Mouse (Mus musculus) limb, embryonic 14.5 days (tissue): ENCODE data around the gene Zbtb20. TPM values are rescaled to one million over a fixed set of nuclear protein-coding genes. Genes with fewer than 3 reads are reported as not detected.
A peak's percentile ranks its signal among the peaks of the same experiment; 100 is the strongest.

Experiments used
- ATAC-seq: fragments of 200-750 bp; cut with Nextera tagmentation; 2 replicates; pipeline ENCODE4 v1.8.0; 2017; ENCODE audit warnings: low read depth, moderate number of reproducible peaks, moderate TSS enrichment; ENCODE audit not compliant: low FRiP score
- DNase-seq: peaks from one replicate; pipeline ENCODE4 v3.0.0-alpha.2; 2015; ENCODE audit warnings: low spot score
- H3K27ac ChIP-seq: fragments of 300-500 bp; sonication (generic); replicated peaks from 2 replicates; pipeline ENCODE4 v1.5.1; 2014; ENCODE audit warnings: low read depth, mild to moderate bottlenecking, low read length, moderate library complexity, mixed read lengths
- H3K27me3 ChIP-seq: fragments of 300-500 bp; sonication (generic); 2 replicates; pipeline ENCODE4 v1.6.1; 2014; ENCODE audit warnings: low read length, mixed read lengths; ENCODE audit not compliant: control insufficient read depth, insufficient read depth
- H3K36me3 ChIP-seq: fragments of 300-500 bp; sonication (generic); 2 replicates; pipeline ENCODE4 v1.6.1; 2014; ENCODE audit warnings: mild to moderate bottlenecking, low read length, moderate library complexity, mixed read lengths; ENCODE audit not compliant: control insufficient read depth, insufficient read depth
- H3K4me1 ChIP-seq: fragments of 300-500 bp; sonication (generic); 2 replicates; pipeline ENCODE4 v1.6.1; 2014; ENCODE audit warnings: antibody characterized with exemption, low read length, mixed read lengths; ENCODE audit not compliant: control insufficient read depth, insufficient read depth
- H3K4me2 ChIP-seq: fragments of 300-500 bp; sonication (generic); replicated peaks from 2 replicates; pipeline ENCODE4 v1.6.1; 2014; ENCODE audit warnings: low read depth, mild to moderate bottlenecking, low read length, moderate library complexity; ENCODE audit not compliant: severe bottlenecking
- H3K4me3 ChIP-seq: fragments of 300-500 bp; sonication (generic); replicated peaks from 2 replicates; pipeline ENCODE4 v1.5.1; 2014; ENCODE audit warnings: low read length
- H3K9ac ChIP-seq: fragments of 300-500 bp; sonication (generic); 2 replicates; pipeline ENCODE4 v1.6.1; 2014; ENCODE audit warnings: mild to moderate bottlenecking, low read depth, low read length, moderate library complexity; ENCODE audit not compliant: severe bottlenecking
- H3K9me3 ChIP-seq: fragments of 300-500 bp; sonication (generic); 2 replicates; pipeline ENCODE4 v1.6.1; 2016; ENCODE audit warnings: low read length; ENCODE audit not compliant: control insufficient read depth
- POLR2A ChIP-seq: fragments of 200-500 bp; IDR thresholded peaks from 2 replicates; pipeline ENCODE4 v1.8.0; 2012; ENCODE audit warnings: inconsistent platforms, mild to moderate bottlenecking, moderate library complexity, borderline replicate concordance; ENCODE audit not compliant: insufficient read depth, insufficient read length; ENCODE audit errors: extremely low read depth
- WGBS: fragments of 180-500 bp; shearing (Covaris S2); extraction: QIAGEN DNeasy Blood & Tissue Kit; methylation state at CpG from one replicate; pipeline ENCODE4 v1.1.7; 2014; 5-methylcytosine and 5-hydroxymethylcytosine counted together
- polyA plus RNA-seq, 2 experiments: library from polyadenylated mRNA; depleted of rRNA in 1 of 2; stranded (reverse) in 1 of 2; unstranded in 1 of 2; fragments of >200 nt; fragmentation: Nextera tagmentation in 1 of 2; extraction: Ambion mirVana in 1 of 2; gene quantifications; 2 replicates each; pipeline versions ENCODE4 v1.2.1 to v1.2.3; 2012 to 2014

Gene Zbtb20
- polyA plus RNA-seq, 2 experiments = 2.5 to 17.6 TPM

DNA sequence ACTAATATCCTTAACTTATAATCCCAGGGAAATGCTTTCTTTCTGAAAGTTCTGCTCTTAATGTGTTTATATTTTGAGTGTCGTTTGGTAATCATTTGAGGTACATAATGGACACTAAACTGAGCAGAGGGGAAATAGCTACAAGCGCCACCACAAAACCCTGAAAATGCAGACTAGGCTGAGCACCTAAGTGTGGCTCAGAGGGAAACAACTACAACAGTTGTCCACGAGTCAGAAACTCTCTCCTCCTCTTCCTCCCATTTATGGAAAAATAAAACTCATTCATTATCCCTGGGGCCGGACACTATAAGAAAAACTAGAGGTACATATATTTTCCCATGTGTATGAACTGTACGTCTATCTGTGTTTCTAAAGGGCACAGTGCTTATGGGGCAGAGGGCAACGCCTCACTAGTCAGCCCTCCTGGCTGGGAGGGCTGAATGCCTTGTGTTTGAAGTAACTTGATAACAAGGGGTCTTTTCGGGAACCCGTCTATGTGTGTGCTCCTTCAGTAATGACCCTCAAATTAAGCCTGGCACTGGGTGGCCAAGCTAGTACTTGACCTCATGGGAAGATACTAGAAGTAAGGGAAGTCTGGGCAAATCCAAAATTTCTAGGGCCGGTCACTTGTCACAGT lies 629.8 kb downstream of the Zbtb20 start:
- Histone ChIP-seq H3K9ac (no peak overlapping the region), H3K36me3 (no peaks in the 10 kb centered on the region), H3K4me3 (no peak overlapping the region), H3K4me1 (peaks cover 15% of the 10 kb centered on the region), H3K4me2 (no peak overlapping the region), H3K9me3 (no peaks in the 10 kb centered on the region), H3K27ac (no peak overlapping the region), H3K27me3 (no peaks in the 10 kb centered on the region)
- no peak for TF ChIP-seq POLR2A
- DNase-seq = no peak
- no peak for ATAC-seq
- 49% methylated on average over 9 of the region's 9 CpGs for whole genome bisulfite sequencing

DNA sequence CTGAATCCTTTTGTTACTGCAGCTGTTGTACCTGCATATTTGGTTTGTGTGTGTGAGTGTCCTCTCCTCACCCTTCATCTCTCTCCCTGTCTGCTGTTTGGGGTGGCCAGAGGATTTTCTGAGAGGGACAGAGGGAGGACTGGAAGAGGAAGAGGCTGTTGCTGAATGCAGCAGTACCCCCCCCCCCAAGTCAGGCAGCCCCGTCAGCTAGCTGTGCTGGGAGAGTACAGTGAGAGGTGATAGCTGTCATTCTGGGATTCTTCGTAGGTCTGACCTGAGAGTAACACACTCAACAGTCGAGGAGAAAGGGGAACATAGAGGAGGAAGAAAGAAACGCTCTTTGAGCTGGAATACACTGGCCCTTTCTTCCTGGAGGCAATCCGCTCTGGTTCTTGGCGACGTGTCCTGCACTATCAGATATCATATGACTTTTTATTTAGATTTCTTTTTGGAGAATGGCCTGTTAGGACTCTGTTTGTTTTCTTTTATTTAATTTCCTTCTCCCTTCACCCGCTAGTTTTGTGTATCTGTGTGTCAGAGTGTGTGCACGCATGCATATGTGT lies 630.6 kb downstream of the Zbtb20 start:
- no peaks in the 10 kb centered on the region for H3K27me3 ChIP-seq
- H3K4me3 ChIP-seq = no peak overlapping the region
- no peaks in the 10 kb centered on the region for H3K36me3 ChIP-seq
- H3K9me3 ChIP-seq = no peaks in the 10 kb centered on the region
- DNase-seq (no peak), ATAC-seq (no peak)
- peaks cover 15% of the 10 kb centered on the region for H3K4me1 ChIP-seq
- no peak overlapping the region; the same call in 1 of the 2 replicates for H3K27ac ChIP-seq
- 38% methylated on average over 9 of the region's 9 CpGs for WGBS
- no peak for TF ChIP-seq POLR2A
- H3K4me2 ChIP-seq = peak overlapping the region; percentile 26; the same call in 1 of the 2 replicates
- peak overlapping the region; percentile 40 for H3K9ac ChIP-seq

DNA sequence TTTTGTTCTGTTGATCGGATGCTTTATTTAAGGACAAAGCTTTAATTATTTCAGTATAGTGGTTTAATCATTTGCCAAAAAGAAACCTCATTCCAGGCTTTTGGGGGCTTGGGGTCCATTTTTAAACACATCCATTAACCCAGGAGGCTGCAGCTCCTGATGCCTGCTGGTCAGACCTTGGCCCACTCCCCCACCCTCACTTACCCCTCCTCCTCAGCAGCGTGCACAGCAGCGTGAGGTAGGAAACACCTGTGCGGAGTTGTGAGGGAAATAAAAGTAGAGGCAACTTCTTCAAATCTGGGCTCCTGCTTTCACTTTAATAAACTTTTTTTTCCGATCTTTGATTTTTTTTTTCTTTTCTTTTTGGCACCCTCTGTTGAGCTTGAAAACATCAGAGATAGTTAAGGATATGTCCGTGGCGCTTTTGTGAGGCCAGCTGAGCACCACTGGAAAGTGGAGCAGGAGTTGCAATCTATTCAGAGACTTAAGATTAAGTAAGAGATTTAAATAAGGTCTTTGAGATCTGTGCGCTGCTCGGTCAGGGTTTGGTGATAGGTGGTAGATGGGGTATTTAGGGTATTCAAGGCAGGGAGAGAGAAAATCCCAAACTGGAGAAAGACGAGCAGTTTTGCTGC lies 631.2 kb downstream of the Zbtb20 start:
- H3K27me3 ChIP-seq = no peaks in the 10 kb centered on the region
- H3K9ac ChIP-seq = no peak overlapping the region
- H3K27ac ChIP-seq = no peak overlapping the region
- H3K4me1 ChIP-seq = peaks cover 15% of the 10 kb centered on the region
- 27% methylated on average over 10 of the region's 10 CpGs for WGBS
- H3K4me3 ChIP-seq = no peak overlapping the region
- H3K4me2 ChIP-seq = peak overlapping the region; percentile 26
- H3K9me3 ChIP-seq = no peaks in the 10 kb centered on the region
- no peak for TF ChIP-seq POLR2A
- H3K36me3 ChIP-seq = no peaks in the 10 kb centered on the region
- DNase-seq (no peak), ATAC-seq (no peak)

DNA sequence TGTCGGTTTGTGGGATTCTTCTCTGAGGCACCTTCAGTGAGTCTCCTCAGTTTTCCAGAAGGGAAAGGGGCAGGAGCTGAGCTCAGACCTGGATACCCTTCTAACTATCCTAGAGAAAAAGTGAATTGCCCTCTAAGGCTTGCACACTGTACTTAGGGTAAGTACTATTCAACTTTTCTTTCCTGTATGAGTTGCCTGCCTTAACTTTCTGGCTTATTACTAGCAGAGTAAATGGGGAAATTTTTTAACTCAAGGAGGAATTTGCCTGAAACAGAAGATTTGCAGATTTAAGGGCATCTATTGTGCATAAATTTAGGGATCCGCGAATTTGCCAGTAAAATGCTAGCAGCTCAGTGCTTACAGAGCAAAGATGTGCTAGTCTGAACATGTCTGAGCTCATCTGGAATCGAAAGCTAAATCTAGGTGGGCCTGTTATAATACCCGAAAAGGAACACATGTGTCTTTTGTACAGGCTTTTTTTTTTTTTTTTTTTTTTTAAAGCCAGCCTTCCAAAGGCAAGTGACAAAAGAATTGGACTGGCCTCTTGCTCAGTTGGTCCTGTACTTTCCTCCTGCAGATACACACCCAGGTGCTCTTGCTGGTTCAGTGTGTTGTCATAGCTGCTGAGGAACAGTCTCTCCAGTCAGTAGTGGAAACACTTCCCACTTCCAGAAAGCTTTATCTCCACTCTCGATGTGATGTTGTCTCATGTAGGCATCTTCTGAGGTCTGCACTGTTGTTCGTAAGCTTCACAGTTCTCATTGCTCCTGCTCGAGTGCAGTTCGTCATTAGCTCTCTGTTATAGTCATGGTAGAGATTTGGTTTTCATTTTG lies 632.7 kb downstream of the Zbtb20 start:
- H3K9ac ChIP-seq = no peak overlapping the region
- no peaks in the 10 kb centered on the region for H3K9me3 ChIP-seq
- no peak overlapping the region for H3K4me3 ChIP-seq
- 69% methylated on average over 9 of the region's 9 CpGs for WGBS
- peaks cover 15% of the 10 kb centered on the region for H3K4me1 ChIP-seq
- ATAC-seq = no peak
- DNase-seq = no peak
- H3K27me3 ChIP-seq = no peaks in the 10 kb centered on the region
- no peak overlapping the region for H3K4me2 ChIP-seq
- H3K36me3 ChIP-seq = no peaks in the 10 kb centered on the region
- H3K27ac ChIP-seq = no peak overlapping the region
- TF ChIP-seq POLR2A = no peak

GRCm38 (mm10) chr16:43510516-43510915 lies 634.8 kb downstream of the Zbtb20 start:
- H3K9ac ChIP-seq = no peak overlapping the region
- DNase-seq (no peak), ATAC-seq (no peak)
- no peak overlapping the region for H3K4me3 ChIP-seq
- no peak overlapping the region for H3K27ac ChIP-seq
- no peaks in the 10 kb centered on the region for H3K27me3 ChIP-seq
- no peaks in the 10 kb centered on the region for H3K9me3 ChIP-seq
- WGBS = 50% methylated on average over 5 of the region's 5 CpGs
- no peak overlapping the region for H3K4me2 ChIP-seq
- H3K36me3 ChIP-seq = no peaks in the 10 kb centered on the region
- peaks cover 19% of the 10 kb centered on the region for H3K4me1 ChIP-seq
- TF ChIP-seq POLR2A = no peak
